Mouse (Mus musculus): Measurements from ENCODE around the gene Acot4. TPM values are rescaled to one million over a fixed set of nuclear protein-coding genes. Genes with fewer than 3 reads are reported as not detected.
"Not testable (repeated sequence)": the region's sequence is repeated elsewhere in the genome, so short reads cannot be mapped to it uniquely, and the experiment has no call there.

The Acot4 gene
- polyA plus RNA-seq, 2 experiments from 2014 or later, result not detected

- peak; percentile 77 for ATAC-seq
These were observed 7.4 kb upstream of the Acot4 start for GRCm38 (mm10) chr12:84030659-84031332.

GRCm38 (mm10) chr12:84032854-84033253 lies 5.3 kb upstream of the Acot4 start:
- no peak for ATAC-seq

DNA sequence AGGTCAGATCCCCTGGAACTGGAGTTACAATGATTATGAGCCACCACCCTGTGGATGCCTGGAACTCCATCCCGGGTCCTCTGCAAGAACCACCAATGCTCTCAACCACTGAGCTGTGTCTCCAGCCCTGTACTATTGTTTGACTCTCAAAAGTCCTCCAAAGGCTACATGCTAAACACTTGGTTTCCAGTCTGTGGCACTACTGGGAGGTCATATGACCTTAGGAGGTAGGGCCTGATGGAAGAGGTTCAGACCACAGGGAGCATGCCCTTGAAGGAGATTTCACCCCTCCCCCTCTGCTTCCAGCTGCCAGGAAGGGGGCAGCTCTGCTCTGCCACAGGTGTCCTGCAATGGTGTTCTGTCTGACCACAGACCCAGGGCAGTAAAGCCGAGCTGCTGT lies 4.9 kb upstream of the Acot4 start:
- ATAC-seq, result not testable (repeated sequence)

GRCm38 (mm10) chr12:84034108-84034507 lies 4.1 kb upstream of the Acot4 start:
- no peak for ATAC-seq

- not testable (repeated sequence) for ATAC-seq
These were observed 522 bp downstream of the Acot4 start, which contains the start of gene Gm49366 for GRCm38 (mm10) chr12:84038691-84039111. Gene Gm49366, plus strand, starts transcription at chr12:84038935.

GRCm38 (mm10) chr12:84042248-84042647 lies 4.1 kb downstream of the Acot4 start:
- ATAC-seq, result no peak

DNA sequence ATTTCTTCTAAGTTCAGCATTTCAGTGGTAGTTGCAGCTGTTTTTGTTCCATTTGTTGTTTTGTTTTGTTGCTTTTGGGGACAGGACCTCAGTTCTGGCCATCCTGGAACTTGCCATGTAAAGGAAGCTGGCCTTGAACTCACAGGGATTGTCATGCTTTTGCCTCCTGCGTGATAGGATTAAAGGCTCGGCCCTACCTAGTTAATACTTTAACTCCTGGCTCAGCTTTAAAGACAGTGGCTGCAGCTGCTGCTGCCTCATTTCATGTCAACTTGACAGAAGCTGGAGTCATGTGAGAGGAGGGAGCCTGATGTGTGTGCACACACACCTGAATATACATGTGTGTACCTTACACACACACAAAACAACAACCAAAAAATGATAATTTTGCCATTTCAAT lies 5.9 kb downstream of the Acot4 start:
- no peak for ATAC-seq

DNA sequence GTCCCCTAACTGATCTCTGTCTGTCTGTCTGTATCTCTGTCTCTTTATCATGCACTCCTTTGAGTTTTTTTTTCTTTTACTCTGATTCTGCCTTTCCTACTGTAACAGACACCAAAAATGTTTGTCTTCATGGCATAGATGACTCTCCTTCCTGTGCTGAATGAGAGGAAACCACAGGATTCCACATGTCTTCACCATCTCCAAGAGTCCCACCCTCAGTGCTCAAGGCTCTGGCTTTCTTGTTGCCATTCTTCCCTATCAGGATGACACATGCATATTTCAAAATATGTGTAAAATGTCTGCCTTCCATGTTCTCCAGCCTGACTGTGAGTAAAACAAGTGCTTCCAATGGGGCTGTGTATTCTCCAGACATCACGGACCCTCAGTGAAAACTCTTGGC lies 8.7 kb downstream of the Acot4 start:
- ATAC-seq, result no peak

GRCm38 (mm10) chr12:84050744-84051143 lies 12.6 kb downstream of the Acot4 start:
- not testable (repeated sequence) for ATAC-seq

DNA sequence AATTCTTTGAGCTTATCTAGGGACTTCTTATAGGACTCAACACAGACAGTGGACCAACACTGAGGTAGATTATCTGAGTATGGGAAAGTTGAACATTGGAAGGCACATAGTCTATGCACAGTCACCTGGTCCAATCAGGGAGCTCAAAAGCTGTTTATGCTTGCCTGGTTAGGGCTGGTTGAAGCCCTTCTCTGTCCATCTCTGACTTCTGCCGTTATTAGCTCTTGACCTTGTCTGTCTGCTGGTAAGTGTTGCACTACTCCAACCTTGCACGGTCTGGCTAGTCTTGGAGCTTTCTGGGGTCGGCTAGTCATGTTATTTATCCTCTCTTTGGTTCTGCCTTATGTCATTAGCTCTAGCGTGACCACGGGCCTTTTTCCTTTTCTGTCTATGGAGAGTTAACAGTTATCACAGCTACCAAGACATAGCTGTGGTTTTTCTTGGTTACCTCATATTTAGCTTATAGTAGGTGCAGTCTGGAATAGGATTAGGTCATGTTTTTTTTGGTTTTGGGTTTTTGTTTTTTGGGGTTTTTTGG lies 13.8 kb downstream of the Acot4 start, which contains the start of gene Acot3:
Gene Acot3, plus strand, starts transcription at position 208 of the 538 bp plus-strand sequence.
- no peak for ATAC-seq

DNA sequence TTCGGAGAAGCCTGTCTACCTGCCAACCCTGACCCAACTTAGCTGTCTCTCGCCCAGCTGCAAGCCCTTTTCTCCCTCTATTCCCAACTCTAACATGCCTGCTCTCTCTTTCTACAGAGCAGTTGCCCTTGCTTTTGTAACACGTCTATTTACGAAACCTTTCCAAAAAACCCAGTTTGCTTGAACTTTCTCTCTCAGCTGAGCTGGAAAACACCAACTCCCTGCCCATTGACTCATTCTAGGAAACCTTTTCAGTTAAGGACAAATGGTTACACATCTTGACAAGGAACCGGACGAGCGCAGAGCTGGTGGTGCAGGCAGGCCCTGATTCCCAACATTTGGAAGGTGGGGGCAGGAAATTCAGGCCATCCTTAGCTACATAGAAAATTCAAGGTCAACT lies 14.4 kb downstream of the Acot4 start:
- no peak for ATAC-seq

- ATAC-seq, result no peak
These were observed 15.0 kb downstream of the Acot4 start for GRCm38 (mm10) chr12:84053173-84053572.

GRCm38 (mm10) chr12:84053679-84054391 lies 15.7 kb downstream of the Acot4 start:
- no peak for ATAC-seq

GRCm38 (mm10) chr12:84060946-84061345 lies 22.8 kb downstream of the Acot4 start:
- ATAC-seq, result no peak

DNA sequence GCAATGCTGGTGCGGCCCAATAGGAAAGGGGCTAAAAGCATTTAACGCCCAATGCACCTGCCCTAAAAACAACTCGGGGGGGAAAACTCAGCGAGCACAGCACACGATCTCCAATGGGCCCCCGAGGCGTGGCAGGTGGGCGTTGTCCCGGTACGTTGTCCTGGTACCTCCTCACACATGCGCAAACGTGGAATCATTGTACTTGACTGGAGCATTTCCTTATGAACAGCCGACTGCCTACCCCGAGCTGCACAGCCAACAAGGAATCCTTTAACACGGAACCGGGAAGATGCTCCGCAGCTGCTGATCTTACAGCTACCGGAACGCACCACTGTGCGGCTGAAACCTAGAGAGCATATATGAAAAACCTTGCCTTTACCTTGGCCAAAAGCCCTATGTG lies 24.2 kb downstream of the Acot4 start:
- no peak for ATAC-seq

DNA sequence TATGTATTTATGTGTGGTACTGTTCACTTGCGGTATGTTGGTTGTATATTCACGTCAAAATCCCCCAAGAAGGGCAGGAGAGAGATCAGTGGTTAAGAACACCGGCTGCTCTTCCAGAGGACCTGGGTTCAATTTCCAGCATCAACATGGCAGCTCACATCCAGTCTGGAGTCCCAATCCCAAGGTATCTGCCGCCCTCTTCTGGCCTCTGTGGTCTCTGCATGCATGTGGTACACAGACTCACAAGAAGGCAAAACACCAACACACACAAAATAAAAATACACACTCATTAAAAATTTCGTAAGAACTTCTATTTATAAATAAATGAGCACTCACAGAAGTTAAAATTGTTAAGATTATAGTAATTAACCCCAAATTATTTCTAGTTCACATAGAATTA lies 25.0 kb downstream of the Acot4 start:
- ATAC-seq, result no peak

DNA sequence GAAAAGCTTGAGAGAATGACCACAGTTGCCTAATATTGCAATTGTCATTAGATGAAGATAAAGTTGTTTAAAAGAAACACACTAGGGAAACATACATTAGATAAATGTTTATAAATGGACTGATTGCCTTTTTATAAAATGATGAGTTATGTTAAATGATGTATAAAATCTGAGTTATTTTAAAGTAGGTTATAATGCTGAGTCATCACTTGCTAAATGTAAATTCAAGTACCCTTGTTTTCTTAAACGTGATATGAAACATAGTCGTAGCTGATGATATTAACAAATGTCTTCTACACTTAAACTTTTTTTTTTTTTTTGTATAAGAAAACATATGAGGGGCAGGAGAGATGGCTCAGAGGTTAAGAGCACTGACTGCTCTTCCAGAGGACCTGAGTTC lies 25.7 kb downstream of the Acot4 start:
- ATAC-seq, result no peak

DNA sequence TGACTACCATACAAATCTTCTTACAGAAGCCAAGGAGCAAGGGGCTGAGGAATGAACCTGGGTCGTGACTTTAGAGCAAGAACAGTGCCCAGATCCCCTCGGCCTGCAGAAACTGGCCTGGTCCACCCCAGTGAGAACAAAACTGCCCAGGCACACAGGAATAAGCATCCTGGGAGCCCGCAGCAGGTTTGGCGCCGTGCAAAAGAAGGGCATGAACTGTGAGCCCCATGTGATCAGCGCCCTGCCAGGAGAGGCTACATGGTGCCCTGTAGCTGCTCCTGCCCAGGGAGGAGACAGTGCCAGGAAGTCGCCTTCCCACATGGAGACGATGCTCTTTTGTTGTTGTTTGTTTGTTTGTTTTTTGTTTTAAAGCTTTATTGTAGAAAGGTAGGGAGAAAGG lies 26.4 kb downstream of the Acot4 start:
- ATAC-seq, result no peak

- ATAC-seq, result no peak
These were observed 29.6 kb downstream of the Acot4 start for GRCm38 (mm10) chr12:84067752-84068151.

DNA sequence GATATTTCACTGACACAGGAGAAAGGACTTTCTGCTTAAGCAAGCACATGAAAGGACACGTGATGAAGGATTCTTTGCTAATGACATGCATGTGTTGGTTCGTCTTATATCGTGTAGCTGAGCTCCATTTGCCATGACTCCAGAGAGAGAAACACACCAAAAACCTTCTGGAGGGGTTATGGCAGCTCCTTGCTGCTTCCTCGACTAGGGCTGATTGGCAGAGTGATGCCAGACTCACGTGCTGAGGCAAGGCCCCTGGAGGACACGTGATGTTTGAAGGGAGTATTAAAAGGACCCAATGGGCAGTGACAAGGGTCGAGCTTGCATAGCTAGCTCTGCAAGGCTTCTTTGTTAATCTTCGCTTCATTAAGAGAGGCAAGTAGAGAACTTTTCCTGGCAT lies 30.1 kb downstream of the Acot4 start:
- no peak for ATAC-seq

GRCm38 (mm10) chr12:84068986-84069385 lies 30.8 kb downstream of the Acot4 start, which contains the start of gene Acot5:
Gene Acot5, plus strand, starts transcription at chr12:84069325.
- ATAC-seq, result no peak

- ATAC-seq, result not testable (repeated sequence)
These were observed 31.4 kb downstream of the Acot4 start for GRCm38 (mm10) chr12:84069582-84069981.

- no peak for ATAC-seq
These were observed 33.5 kb downstream of the Acot4 start for GRCm38 (mm10) chr12:84071696-84072095.
